Mouse (Mus musculus) gastrocnemius, adult 8-10 months (tissue): ENCODE results near the gene Mid1. TPM values are rescaled to one million over a fixed set of nuclear protein-coding genes. Genes with fewer than 3 reads are reported as not detected.
"Not testable (repeated sequence)": the region's sequence is repeated elsewhere in the genome, so short reads cannot be mapped to it uniquely, and the experiment has no call there.

ENCODE experiments used
- DNase-seq, 2 experiments: peaks; one replicate each; pipeline ENCODE4 v3.0.0; 2022; ENCODE audit warnings: low spot score in 2 of 2
- total RNA-seq, 4 experiments: library from RNA; stranded (reverse); gene quantifications; 2 replicates each; pipeline ENCODE4 v1.2.4; 2022

Gene Mid1
- total RNA-seq, 4 experiments from 2014 or later: 4.4 to 8.6 (median 5.5) TPM

DNA sequence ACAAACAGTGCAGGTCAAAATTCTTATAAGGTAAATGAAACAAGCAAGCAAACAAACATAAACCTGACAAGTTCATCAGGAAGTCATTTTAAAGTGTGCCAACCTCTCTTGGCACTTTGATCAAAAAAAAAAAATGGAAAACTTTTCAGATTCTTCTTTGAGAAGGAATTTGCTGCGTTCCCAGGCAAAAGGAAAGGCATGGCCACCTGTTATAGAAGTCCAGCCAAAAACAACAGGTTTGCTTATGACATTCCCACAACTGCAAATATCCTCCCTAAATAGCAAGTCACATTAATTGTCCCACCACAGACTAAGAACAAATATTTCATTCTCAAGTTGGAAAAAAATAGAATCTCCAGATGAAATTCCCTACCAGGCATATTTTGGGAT lies 197.2 kb downstream of the Mid1 start:
- no peak for DNase-seq

DNA sequence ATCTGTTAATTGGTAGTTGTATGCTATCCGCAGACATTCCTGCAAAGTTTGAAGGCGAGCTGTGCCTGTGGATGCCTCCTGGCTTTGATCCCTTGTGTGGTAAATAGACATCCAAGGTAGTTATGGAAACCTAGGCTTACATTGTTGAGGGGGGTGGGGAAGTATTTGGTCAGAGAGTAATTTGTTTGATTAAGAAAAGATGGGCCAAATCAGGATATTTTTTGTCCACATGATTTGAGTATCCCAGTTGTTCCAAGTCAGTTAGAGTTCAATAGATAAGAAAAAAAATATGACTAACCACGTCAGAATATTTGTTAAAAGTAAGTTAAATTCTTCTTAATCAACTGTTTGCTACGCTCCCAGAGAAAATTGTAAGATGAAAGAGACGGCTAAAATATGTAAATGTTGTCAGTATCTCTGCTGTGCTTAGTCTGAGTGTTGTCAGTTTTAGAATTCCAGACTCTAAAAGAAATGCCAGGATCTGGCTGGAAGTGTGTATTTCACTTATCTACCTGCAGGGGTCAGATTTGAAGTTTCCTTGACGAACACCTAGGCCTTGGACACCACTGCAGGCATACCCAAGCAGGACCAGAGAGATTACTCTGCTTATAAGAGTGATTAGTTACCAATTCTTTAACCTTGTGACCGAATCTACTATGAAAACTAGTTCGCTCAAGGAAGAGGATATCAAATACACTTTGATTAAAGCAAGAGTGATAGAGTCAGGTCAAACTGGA lies 198.7 kb downstream of the Mid1 start:
- no peak for DNase-seq

DNA sequence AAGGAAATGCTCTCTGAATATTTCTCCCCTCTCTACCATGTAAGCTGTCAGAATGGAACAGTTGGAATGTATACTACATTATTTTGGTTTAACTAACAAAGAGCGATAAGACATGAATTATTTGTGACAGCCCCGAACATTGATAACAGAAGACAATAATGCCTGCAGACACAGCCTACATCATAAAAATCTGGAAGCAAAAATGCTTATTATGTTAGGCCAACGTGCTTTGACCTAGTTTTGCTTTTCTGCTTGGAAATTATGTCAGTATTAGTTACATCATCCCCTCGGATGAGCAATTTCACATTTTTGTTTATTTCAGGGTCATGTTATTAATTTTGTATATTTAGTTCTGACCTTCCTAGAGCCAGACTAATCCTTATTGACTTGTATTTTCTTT lies 205.5 kb downstream of the Mid1 start:
- no peak for DNase-seq

DNA sequence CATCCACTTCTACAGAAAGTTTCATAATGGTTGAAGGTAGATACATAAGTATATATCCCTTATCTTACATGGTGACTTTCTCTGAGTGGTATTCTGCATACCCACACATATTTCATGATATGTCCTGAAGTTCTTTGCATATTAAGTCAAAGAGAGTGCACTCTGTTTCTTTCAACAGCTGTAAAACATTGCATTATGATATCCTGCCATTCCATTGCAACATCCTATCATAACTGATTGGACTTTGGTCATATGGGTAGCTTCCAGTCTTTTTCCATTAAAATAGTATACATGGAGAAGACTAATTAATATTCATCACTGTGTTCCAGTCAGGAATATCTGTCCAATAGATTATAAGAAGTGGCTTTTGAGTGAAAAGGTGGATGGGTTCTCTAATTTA lies 207.1 kb downstream of the Mid1 start:
- no peak for DNase-seq

DNA sequence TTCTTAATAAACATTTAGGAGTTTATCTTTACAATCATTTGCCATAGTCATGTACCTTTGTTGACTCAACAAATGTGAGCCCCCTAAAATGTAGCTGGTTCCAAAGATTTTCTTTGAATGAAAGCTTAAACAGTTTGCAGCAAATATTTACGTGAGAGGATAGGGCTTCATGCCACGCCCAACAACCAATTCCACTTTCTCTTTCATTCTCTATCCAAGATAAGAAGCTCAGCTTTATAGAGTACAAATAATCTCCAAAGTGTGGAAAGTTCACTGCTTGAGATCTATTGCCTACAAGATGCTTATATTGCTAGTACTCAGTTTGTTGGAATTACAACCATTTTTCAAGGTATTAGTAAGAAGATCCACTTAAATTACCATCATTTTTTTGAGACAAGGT lies 207.6 kb downstream of the Mid1 start:
- no peak for DNase-seq

DNA sequence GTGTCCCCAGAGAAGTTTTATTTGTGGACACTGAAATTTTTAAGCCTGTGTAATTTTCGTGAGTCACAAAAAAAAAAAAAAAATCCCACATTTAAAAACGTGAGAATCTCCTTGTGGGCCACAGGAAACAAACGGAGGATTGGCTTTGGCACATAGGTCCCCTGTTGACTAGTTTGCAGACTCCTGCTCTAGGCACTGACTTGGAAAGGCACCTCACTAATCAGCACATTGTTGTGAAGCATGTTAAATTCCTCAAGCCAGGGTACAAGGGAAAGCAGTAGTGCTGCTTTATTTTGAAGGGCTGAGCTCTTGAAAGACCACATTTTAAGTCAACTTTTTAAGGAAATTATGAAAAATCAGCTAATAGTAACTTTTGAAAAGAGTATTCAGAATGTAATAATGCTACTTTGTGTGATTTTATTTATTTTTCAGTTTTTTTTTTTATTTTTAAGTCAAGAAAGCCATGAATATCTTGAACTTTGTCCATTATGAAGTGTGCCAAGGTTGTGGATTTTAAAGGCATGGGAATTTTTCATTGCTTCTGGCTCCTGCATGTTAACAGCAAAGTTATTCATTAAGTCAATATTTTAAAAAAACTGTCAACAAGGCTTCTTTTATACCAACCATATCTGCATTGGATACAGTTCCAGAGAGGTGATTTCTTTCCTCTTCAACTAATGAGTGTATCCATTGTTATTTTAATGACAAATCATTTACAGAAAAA lies 214.4 kb downstream of the Mid1 start:
- DNase-seq: no peak

DNA sequence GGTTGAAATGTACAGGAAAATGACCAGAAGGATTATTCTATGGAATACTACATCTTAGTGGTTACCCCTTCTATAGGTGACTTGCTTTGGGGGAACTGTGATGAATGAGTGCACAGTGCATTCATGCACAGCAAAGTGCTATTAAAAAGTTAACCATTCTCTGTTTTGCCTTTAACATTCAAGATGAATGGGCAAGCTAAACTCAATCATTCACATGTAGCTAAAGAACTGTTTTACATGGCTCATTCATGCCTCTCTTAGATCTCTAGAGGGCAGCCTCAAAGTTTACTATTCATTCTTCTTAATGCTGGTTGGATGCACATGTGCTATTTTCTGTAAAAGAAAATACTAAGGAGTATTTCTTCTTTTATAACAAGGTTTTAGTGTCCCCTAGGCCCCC lies 217.9 kb downstream of the Mid1 start:
- DNase-seq: no peak

DNA sequence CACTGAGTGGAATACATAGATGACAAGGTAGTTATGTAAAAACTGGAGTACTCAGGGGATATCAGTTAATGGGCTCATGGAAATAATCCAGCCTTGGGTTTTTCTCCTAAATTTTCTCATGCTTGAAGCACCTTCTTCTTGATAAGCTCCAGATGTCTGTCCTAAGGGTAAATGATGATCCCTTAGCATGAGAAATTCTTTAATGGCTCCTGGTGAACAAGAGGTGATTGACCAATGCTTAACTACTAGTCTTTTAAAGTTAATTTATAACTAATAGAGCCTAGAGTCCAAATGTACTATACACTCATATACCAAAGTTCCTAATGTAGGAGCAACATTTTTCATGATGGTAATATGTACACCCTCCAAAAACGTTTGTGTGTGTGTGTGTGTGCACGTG lies 218.7 kb downstream of the Mid1 start:
- no peak for DNase-seq

DNA sequence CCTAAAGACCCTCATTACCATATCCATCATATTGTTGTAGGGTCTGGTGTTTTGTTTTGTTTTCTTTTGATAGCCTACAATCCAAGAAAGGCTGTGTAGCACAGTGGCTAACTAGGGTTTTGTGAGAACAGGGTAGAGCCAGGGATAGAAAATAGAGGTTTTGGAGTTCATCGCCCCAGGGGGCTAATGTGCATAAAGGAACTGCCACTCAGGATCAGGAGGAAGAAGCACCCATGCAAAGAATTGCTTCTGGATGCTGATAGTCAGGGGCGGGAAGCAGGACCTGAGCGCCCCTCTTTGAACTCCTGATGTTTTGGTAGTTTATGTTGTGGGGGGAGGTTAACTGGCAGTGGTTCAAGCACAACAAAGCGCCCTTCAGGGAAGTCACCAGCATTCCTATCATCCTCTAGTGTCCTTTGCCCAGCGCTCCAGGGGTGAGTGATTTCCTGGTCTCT lies 221.1 kb downstream of the Mid1 start:
- no peak for DNase-seq

DNA sequence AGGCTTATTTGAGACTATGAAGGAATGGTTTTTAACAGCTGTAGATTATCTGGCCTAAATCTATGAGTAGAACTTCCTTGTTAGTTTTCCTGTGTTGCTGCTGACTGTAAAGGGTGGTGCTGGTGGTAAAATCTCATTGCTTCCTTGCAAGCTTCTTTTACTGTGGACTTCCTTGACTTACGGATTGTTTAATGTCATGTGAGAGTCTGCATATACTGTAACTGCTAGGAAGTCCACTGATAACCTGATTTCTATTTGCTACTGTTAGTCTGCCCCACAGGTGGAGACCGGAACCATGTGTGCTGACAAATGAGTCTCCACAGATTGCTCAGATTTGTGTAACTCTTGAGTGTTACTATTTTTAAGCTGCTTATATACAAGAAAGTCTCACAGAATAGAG lies 224.9 kb downstream of the Mid1 start:
- no peak for DNase-seq

DNA sequence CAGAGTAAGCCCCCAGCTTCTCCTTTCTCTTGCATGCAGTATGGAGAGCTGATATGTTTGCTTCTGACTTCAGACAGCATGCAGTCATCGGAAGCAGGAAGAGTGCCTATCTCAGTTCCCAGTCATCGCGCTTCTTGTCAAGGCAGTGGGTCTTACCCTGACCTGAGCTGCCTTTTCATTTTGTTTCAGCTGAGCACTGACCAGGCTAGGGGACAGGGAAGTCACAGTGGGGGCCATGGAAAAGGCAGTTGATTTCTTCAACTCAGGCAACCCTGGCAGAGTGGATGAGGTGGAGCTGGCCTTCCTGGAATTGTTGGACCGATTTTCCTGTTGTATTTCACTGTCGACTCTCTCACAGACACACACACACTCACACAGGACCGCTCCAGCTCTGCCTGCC lies 230.7 kb downstream of the Mid1 start:
- no peak for DNase-seq

DNA sequence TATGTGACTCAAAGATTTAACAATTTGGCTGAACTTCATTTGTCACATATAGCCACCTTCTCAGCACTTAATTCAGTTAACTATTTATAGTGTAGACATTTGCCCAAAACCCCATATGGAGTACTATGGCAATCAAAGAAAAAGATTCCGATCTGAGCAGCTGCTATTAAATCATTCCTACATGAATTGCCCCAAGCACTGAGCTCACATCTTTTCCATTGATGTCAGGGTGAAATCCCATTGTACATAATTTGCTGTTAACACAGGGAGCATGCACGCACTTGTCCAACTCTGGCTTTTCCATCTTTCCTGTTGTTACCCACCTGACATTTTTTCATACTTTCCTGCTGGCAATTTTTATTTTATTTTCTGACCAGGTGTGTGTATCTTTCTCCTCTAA lies 237.5 kb downstream of the Mid1 start:
- DNase-seq: no peak

DNA sequence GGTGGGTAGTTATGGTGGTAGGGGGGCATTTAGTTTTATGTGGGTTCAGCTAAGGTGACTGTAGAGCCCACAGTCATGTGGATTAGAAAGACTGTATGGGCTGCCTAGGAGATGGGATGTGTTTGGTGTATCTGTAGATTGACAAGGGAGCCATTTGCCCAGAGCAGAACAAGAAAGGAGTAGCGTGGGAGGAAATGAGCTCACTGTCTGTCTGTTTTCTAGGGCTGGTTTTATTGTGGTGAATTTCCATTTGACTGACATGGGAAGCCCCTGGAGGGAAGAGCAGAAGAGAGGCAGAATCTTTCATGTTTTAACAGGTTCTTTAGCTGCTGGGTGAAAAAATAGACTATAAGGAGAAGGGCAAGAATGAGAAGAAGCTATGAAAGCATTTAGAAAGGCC lies 238.4 kb downstream of the Mid1 start:
- DNase-seq: no peak

DNA sequence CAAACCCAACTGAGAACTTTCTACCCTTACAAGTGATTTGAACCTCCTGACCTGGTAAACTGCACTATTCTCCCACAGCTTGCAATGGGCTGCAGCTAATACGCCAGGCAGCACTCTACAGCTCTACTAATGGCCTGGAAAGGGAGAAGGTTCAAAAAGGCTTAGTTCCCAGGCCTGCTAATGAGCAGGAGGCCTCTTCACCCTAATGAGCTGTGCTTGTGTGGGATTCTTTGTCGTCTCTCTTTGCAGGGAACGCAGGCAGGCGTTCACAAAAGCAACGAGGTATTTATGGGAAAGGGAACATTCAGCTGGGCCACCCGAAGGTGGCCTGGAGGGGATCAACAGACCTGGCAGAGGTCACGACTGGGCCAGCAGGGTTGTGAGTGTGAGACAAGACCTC lies 240.6 kb downstream of the Mid1 start:
- no peak for DNase-seq

DNA sequence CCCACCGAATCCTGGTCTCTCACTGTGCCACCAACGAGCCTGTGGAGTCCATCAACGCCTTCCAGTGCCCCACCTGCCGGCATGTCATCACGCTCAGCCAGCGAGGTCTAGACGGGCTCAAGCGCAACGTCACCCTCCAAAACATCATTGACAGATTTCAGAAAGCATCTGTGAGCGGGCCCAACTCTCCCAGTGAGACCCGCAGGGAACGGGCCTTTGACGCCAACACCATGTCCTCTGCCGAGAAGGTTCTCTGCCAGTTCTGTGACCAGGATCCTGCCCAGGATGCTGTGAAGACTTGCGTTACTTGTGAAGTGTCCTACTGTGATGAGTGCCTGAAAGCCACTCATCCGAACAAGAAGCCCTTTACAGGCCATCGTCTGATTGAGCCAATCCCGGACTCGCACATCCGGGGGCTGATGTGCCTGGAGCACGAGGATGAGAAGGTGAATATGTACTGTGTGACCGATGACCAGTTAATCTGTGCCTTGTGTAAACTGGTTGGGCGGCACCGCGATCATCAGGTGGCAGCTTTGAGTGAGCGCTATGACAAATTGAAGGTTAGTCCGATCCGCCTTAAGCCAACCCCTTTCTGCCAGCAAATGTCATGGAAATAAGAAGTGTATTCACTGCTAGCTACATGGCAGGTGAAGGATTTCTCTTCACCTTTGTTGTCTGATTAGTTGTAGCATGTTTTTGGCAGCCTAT lies 242.3 kb downstream of the Mid1 start:
- DNase-seq: no peak

DNA sequence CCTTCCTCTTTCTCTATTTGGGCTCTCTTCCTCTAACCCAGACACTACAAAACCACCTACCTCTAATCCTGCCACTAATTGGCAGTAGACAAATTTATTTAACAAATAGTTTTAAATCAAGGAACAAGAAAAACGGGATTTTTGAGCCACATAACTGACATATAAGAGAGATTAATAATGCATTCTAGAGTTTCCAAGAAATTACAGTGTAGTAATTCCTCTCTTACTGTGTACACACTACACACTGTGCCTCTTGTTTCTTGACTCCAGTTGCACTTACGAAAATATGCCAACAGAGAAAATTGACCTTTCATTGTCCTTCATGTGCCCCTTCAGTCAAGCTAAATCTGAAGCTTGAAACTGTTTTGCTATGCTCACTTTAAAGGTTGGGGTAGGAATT lies 245.9 kb downstream of the Mid1 start:
- DNase-seq: no peak

DNA sequence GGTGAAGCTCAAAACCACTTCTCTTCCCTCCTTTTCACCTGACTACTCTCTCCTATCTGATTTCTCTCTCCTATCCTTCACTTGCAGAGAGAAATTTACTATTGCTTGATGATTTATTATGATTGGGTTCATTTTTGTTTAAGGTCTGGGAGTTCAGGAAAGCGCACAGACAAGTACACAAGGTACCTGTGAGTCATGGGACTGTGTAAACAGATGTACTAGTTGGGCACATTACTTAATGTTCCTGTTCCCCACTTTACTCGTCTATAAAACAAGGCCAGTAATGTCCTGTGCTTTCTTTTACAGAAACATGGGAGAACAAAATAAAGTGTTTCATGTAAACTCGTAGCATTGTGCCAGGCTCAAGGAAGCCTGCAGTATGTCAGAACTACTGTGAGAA lies 248.2 kb downstream of the Mid1 start:
- no peak for DNase-seq

DNA sequence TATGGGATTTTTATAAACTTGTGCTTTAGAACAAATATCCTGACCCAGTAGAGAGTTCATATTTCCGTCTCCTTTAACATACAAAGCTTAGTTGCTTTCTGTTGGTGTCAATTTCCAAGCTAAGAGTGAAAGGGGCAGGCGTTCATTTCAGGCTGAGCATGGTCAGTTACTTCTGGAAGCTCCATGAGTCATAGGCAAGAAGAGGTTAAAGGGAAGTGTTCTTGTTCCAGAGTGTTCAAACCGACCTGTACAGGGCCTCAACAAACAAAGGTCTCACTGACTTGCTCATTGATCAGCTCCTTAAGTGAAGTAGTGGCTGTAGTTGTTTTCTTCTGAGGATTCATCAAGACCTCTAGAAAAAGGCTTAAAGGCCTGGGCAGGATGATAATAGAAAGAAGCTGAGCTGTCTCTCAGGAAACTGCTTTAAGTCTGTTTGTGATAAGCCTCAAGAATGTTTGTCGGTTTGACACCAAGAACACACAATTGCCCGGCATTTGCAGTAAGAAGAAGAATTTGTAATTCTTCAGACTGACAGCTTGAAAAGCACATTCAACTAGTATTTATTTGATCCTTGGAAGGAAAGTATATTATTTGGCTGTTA lies 252.2 kb downstream of the Mid1 start:
- no peak for DNase-seq

DNA sequence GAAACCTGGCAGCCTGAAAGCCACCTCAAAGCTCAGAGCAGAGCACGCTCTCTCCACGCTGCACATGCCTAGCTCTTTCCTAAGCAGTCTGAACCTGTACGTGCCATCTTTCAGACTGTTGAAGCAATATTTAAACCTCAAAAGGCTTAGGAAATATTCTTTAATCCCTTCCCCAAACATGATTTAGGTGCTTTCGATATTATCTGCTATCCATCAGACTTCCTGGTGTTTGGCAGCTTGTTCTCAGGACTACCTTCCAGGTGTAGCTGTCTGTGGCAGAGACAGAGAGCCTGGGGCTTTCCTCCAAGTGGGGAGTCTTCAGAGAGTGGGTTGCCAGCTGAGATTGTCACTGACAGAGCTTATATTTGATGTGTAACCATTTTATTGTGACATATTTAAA lies 255.5 kb downstream of the Mid1 start:
- DNase-seq: no peak

DNA sequence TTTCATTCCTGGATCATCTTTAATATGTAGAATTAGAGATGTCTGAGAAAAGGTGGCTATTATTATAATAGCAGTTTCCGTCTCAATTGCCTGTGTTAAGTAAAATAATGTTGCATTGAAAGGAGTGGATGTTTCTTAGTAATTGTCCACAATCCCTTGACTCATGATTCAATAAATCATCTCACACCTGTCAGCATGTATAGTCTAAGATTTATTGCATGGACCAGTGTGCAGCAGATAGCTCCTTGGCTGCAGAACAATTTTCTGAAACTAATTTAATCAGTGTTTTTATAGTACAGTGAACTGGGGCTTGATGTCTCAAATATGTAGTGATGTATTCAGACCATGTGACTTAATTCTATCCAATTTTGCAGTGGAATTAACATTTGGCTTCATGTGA lies 265.6 kb downstream of the Mid1 start:
- no peak for DNase-seq

DNA sequence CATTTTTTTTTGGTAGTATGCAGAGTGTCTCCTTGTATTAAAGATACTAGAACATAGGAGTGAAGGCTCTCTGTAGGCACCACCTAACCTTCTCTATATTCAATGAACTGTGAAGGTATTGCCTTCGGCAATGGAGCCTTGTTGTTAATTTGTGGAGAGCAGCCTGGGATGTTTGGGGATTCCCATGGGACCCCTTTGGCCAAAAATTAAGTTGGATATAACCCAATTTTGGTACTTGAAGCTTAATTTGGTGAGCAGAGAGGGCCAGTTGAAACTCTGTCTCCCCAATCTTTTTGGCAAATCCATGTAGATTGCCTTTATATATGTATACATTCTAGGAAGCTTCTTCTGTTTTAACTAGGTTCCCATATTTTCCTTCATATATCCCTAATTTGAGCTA lies 284.3 kb downstream of the Mid1 start:
- no peak for DNase-seq

DNA sequence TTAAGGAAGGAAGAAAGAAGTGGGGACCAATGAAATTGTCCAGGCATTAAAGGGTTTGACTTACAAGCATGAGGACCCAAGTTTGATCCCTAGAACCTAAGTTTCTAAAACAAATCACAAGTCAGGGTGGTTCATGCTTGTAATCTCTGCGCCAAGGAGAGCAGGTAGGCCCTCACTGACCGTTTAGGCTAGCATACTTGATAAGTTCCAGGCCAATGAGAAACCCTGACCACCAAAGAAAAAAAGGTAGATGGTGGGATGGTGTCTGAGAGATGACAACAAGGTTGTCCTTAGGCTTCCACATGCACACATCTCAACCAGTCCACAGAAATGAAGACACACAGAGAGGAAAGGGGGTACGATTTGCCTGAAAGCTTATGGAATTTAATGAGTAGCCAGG lies 284.8 kb downstream of the Mid1 start:
- DNase-seq: not testable (repeated sequence)
